Mouse (Mus musculus) neural tube, embryonic 14.5 days (tissue): ENCODE results near the gene Sparc. TPM values are rescaled to one million over a fixed set of nuclear protein-coding genes. Genes with fewer than 3 reads are reported as not detected.

ENCODE experiments used
- ATAC-seq: fragments of 200-750 bp; cut with Nextera tagmentation; 2 replicates; pipeline ENCODE4 v1.8.0; 2017; ENCODE audit warnings: low read depth, mild to moderate bottlenecking, moderate TSS enrichment, moderate library complexity
- H3K27ac ChIP-seq: fragments of 300-500 bp; sonication (generic); 2 replicates; pipeline ENCODE4 v1.5.1; 2014; ENCODE audit warnings: low read depth, mild to moderate bottlenecking, control low read depth, low read length, moderate library complexity, mixed read lengths
- H3K27me3 ChIP-seq: fragments of 300-500 bp; sonication (generic); 2 replicates; pipeline ENCODE4 v1.6.1; 2014; ENCODE audit warnings: low read length; ENCODE audit not compliant: control insufficient read depth, insufficient read depth
- H3K36me3 ChIP-seq: fragments of 300-500 bp; sonication (generic); 2 replicates; pipeline ENCODE4 v1.6.1; 2014; ENCODE audit warnings: low read length, mixed read lengths; ENCODE audit not compliant: control insufficient read depth, insufficient read depth
- H3K4me1 ChIP-seq: fragments of 300-500 bp; sonication (generic); 2 replicates; pipeline ENCODE4 v1.6.1; 2014; ENCODE audit warnings: low read length; ENCODE audit not compliant: control insufficient read depth, insufficient read depth
- H3K4me2 ChIP-seq: fragments of 300-500 bp; sonication (generic); 2 replicates; pipeline ENCODE4 v1.6.1; 2014; ENCODE audit warnings: mild to moderate bottlenecking, low read depth, low read length, control low read depth
- H3K4me3 ChIP-seq: fragments of 300-500 bp; sonication (generic); 2 replicates; pipeline ENCODE4 v1.5.1; 2014; ENCODE audit warnings: low read depth, low read length, control low read depth, mixed read lengths
- H3K9ac ChIP-seq: fragments of 300-500 bp; sonication (generic); replicated peaks from 2 replicates; pipeline ENCODE4 v1.6.1; 2014; ENCODE audit warnings: low read depth, mild to moderate bottlenecking, control low read depth, low read length, mixed read lengths
- H3K9me3 ChIP-seq: fragments of 300-500 bp; sonication (generic); 2 replicates; pipeline ENCODE4 v1.6.1; 2016; ENCODE audit warnings: low read length; ENCODE audit not compliant: control insufficient read depth
- WGBS: fragments of 180-500 bp; shearing (Covaris S2); extraction: QIAGEN DNeasy Blood & Tissue Kit; methylation state at CpG from one replicate; pipeline ENCODE4 v1.1.7; 2014; 5-methylcytosine and 5-hydroxymethylcytosine counted together
- polyA plus RNA-seq: library from polyadenylated mRNA; unstranded; fragments of >200 nt; fragmentation: Nextera tagmentation; extraction: Ambion mirVana; gene quantifications from 2 replicates; pipeline ENCODE4 v1.2.1, GENCODE M21; 2014

Sparc gene
- polyA plus RNA-seq, 1 experiment from 2014 or later = 312 TPM

GRCm38 (mm10) chr11:55415036-55415704 lies 7.8 kb downstream of the Sparc start:
- H3K4me2 ChIP-seq = no peak overlapping the region
- WGBS = 66% methylated on average over 9 of the region's 9 CpGs
- no peak overlapping the region for H3K9ac ChIP-seq
- no peaks in the 10 kb centered on the region for H3K9me3 ChIP-seq
- 0 out of 2 replicates have a peak, but pooled peaks cover 6% of the 10 kb centered on the region for H3K4me1 ChIP-seq
- H3K4me3 ChIP-seq = no peak overlapping the region
- no peak overlapping the region for H3K27ac ChIP-seq
- H3K36me3 ChIP-seq = no peaks in the 10 kb centered on the region
- no peaks in the 10 kb centered on the region for H3K27me3 ChIP-seq
- ATAC-seq = no peak

- no peaks in the 10 kb centered on the region for H3K27me3 ChIP-seq
- no peaks in the 10 kb centered on the region for H3K36me3 ChIP-seq
- H3K4me2 ChIP-seq = no peak overlapping the region
- H3K4me3 ChIP-seq = no peak overlapping the region
- WGBS = 79% methylated on average over 5 of the region's 5 CpGs
- H3K9ac ChIP-seq = no peak overlapping the region
- no peak overlapping the region for H3K27ac ChIP-seq
- 0 out of 2 replicates have a peak, but pooled peaks cover 1% of the 10 kb centered on the region for H3K4me1 ChIP-seq
- no peak for ATAC-seq
- no peaks in the 10 kb centered on the region for H3K9me3 ChIP-seq
These were observed 8.7 kb downstream of the Sparc start for GRCm38 (mm10) chr11:55414314-55414713.

- Histone ChIP-seq H3K4me3 (no peak overlapping the region), H3K36me3 (no peaks in the 10 kb centered on the region), H3K9me3 (no peaks in the 10 kb centered on the region), H3K27ac (no peak overlapping the region), H3K9ac (no peak overlapping the region), H3K4me1 (no peaks in the 10 kb centered on the region), H3K4me2 (no peak overlapping the region), H3K27me3 (no peaks in the 10 kb centered on the region)
- WGBS = 98% methylated on average over 2 of the region's 2 CpGs
- ATAC-seq = no peak
These were observed 9.6 kb downstream of the Sparc start for GRCm38 (mm10) chr11:55413416-55413796.

- 92% methylated on average over 10 of the region's 10 CpGs for WGBS
- H3K4me1 ChIP-seq = no peaks in the 10 kb centered on the region
- no peak overlapping the region for H3K4me3 ChIP-seq
- H3K27ac ChIP-seq = no peak overlapping the region
- no peaks in the 10 kb centered on the region for H3K9me3 ChIP-seq
- no peaks in the 10 kb centered on the region for H3K36me3 ChIP-seq
- ATAC-seq = no peak
- H3K9ac ChIP-seq = no peak overlapping the region
- no peaks in the 10 kb centered on the region for H3K27me3 ChIP-seq
- no peak overlapping the region for H3K4me2 ChIP-seq
These were observed 10.1 kb downstream of the Sparc start for GRCm38 (mm10) chr11:55412680-55413415.

- no peak for ATAC-seq
- Histone ChIP-seq H3K4me1 (no peaks in the 10 kb centered on the region), H3K27me3 (no peaks in the 10 kb centered on the region), H3K4me3 (no peak overlapping the region), H3K9ac (no peak overlapping the region), H3K4me2 (no peak overlapping the region), H3K27ac (no peak overlapping the region), H3K9me3 (no peaks in the 10 kb centered on the region), H3K36me3 (no peaks in the 10 kb centered on the region)
- WGBS = 79% methylated on average over 7 of the region's 7 CpGs
These were observed 10.9 kb downstream of the Sparc start for GRCm38 (mm10) chr11:55412034-55412433.

GRCm38 (mm10) chr11:55410502-55410901 lies 12.5 kb downstream of the Sparc start:
- ATAC-seq = no peak
- no peak overlapping the region for H3K4me2 ChIP-seq
- no peaks in the 10 kb centered on the region for H3K27me3 ChIP-seq
- H3K27ac ChIP-seq = no peak overlapping the region
- no peak overlapping the region for H3K4me3 ChIP-seq
- no peaks in the 10 kb centered on the region for H3K9me3 ChIP-seq
- H3K36me3 ChIP-seq = no peaks in the 10 kb centered on the region
- no peaks in the 10 kb centered on the region for H3K4me1 ChIP-seq
- 73% methylated on average over 3 of the region's 3 CpGs for WGBS
- no peak overlapping the region for H3K9ac ChIP-seq

- 89% methylated on average over 3 of the region's 3 CpGs for WGBS
- no peaks in the 10 kb centered on the region for H3K36me3 ChIP-seq
These were observed 13.0 kb downstream of the Sparc start for GRCm38 (mm10) chr11:55410005-55410404.

GRCm38 (mm10) chr11:55407133-55407532 lies 15.8 kb downstream of the Sparc start:
- Histone ChIP-seq H3K27me3 (no peaks in the 10 kb centered on the region), H3K4me2 (no peak overlapping the region), H3K4me1 (no peaks in the 10 kb centered on the region), H3K27ac (no peak overlapping the region), H3K9ac (no peak overlapping the region), H3K36me3 (peaks cover 3% of the 10 kb centered on the region; the same call in 1 of the 2 replicates), H3K4me3 (no peak overlapping the region), H3K9me3 (no peaks in the 10 kb centered on the region)
- no peak for ATAC-seq
- 86% methylated on average over 4 of the region's 4 CpGs for whole genome bisulfite sequencing

More at GRCm38 (mm10) chr11:55410005-55410404, 13.0 kb downstream of the Sparc start:
- Histone ChIP-seq H3K4me1 (no peaks in the 10 kb centered on the region), H3K4me2 (no peak overlapping the region), H3K9me3 (no peaks in the 10 kb centered on the region), H3K4me3 (no peak overlapping the region), H3K27me3 (no peaks in the 10 kb centered on the region), H3K27ac (no peak overlapping the region), H3K9ac (no peak overlapping the region)
- ATAC-seq = no peak
